Mouse (Mus musculus): Measurements from ENCODE around the gene AC124108.1.
A peak's percentile ranks its signal among the peaks of the same experiment; 100 is the strongest.

AC124108.1 gene

GRCm38 (mm10) chr1:132246137-132246536 is 54.9 kb downstream of the AC124108.1 start:
- DNase-seq (ENCODE audit: low spot score in 2 of 2), result peak; percentile 3 to 50

DNA sequence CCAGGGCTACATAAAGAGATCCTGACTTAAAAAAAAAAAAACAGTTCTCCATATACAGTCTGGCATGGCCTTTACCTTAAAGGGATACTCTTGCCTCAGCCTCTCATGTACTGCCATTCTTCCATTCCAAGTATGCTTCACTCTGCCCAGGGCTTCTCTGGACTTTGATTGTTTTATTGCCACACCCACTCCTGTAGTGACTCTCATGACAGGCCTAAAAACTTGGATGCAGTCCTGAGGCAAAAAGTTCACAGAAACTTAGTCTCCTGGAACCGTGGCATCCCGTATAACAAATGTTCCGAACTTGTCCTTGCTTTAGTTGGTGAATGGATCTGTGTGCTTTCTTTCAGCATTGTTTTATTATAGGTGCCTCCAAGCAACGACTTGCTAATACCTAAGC is 55.4 kb downstream of the AC124108.1 start:
- no peak for DNase-seq (ENCODE audit: low spot score in 2 of 2)

- DNase-seq (ENCODE audit: low spot score in 2 of 2), result no peak
Observed at GRCm38 (mm10) chr1:132254467-132254866, 63.2 kb downstream of the AC124108.1 start.

Data from natural killer cell, adult 2 months (primary cell).